Mouse (Mus musculus) hematopoietic stem cell, adult 5-6 weeks (primary cell): Measurements from ENCODE around the gene Kcnc1. TPM values are rescaled to one million over a fixed set of nuclear protein-coding genes. Genes with fewer than 3 reads are reported as not detected.
A peak's percentile ranks its signal among the peaks of the same experiment; 100 is the strongest.

Source experiments
- ATAC-seq, 2 experiments: fragments of 125-278 bp in 1 of 2; replicated peaks in 1 of 2; 2 replicates each; pipeline ENCODE4 v1.8.0; 2016 to 2017; ENCODE audit warnings: inconsistent platforms in 2 of 2, mild to moderate bottlenecking in 2 of 2, moderate number of reproducible peaks in 2 of 2, low read depth in 1 of 2, moderate TSS enrichment in 1 of 2; ENCODE audit not compliant: low FRiP score in 2 of 2, poor library complexity in 2 of 2, severe bottlenecking in 2 of 2, insufficient read depth in 1 of 2, low TSS enrichment in 1 of 2
- total RNA-seq: library from RNA; stranded (forward); fragments of 172-1452, 232-1000 nt; gene quantifications from 2 replicates; pipeline ENCODE4 v1.2.3, GENCODE M21; 2017

The Kcnc1 gene
- total RNA-seq, 1 experiment from 2014 or later, result 0.25 TPM

GRCm38 (mm10) chr7:46410727-46411126, 14.4 kb downstream of the Kcnc1 start:
- no peak for ATAC-seq

- ATAC-seq, result no peak
These were observed 16.5 kb downstream of the Kcnc1 start for GRCm38 (mm10) chr7:46412823-46413222.

- ATAC-seq, result no peak
These were observed 17.8 kb downstream of the Kcnc1 start for GRCm38 (mm10) chr7:46413959-46414725.

- ATAC-seq, result no peak
These were observed 19.6 kb downstream of the Kcnc1 start for GRCm38 (mm10) chr7:46415818-46416425.

- no peak for ATAC-seq
These were observed 21.2 kb downstream of the Kcnc1 start for GRCm38 (mm10) chr7:46417467-46417866.

GRCm38 (mm10) chr7:46418102-46418622, 21.9 kb downstream of the Kcnc1 start:
- ATAC-seq, result no peak

GRCm38 (mm10) chr7:46421535-46421934, 25.2 kb downstream of the Kcnc1 start:
- no peak for ATAC-seq

GRCm38 (mm10) chr7:46422052-46422763, 25.9 kb downstream of the Kcnc1 start:
- ATAC-seq, result no peak

GRCm38 (mm10) chr7:46422764-46423412, 26.6 kb downstream of the Kcnc1 start:
- ATAC-seq, result peak; percentile 61 to 69

GRCm38 (mm10) chr7:46423951-46424350, 27.7 kb downstream of the Kcnc1 start:
- no peak for ATAC-seq

GRCm38 (mm10) chr7:46425012-46425411, 28.7 kb downstream of the Kcnc1 start:
- no peak for ATAC-seq

GRCm38 (mm10) chr7:46433874-46434273, 37.6 kb downstream of the Kcnc1 start:
- no peak for ATAC-seq

- no peak for ATAC-seq
These were observed 39.5 kb downstream of the Kcnc1 start for GRCm38 (mm10) chr7:46435833-46436232.

- ATAC-seq, result no peak
These were observed 42.3 kb downstream of the Kcnc1 start for GRCm38 (mm10) chr7:46438537-46439141.

GRCm38 (mm10) chr7:46443163-46443562, 46.9 kb downstream of the Kcnc1 start:
- ATAC-seq, result no peak

- ATAC-seq, result peak; percentile 76 to 79
These were observed 49.6 kb downstream of the Kcnc1 start for GRCm38 (mm10) chr7:46445896-46446295.

- ATAC-seq, result no peak
These were observed 51.3 kb downstream of the Kcnc1 start for GRCm38 (mm10) chr7:46447473-46448165.
